Mouse (Mus musculus) heart, embryonic 13.5 days (tissue): ENCODE results near the gene Itpk1. TPM values are rescaled to one million over a fixed set of nuclear protein-coding genes. Genes with fewer than 3 reads are reported as not detected.

Experiments
- ATAC-seq: fragments of 200-750 bp; cut with Nextera tagmentation; 2 replicates; pipeline ENCODE4 v1.8.0; 2017; ENCODE audit warnings: moderate TSS enrichment; ENCODE audit not compliant: insufficient number of reproducible peaks, low FRiP score, low TSS enrichment; ENCODE audit errors: extremely low read depth
- H3K27ac ChIP-seq: fragments of 300-500 bp; sonication (generic); replicated peaks from 2 replicates; pipeline ENCODE4 v1.5.1; 2015; ENCODE audit warnings: moderate library complexity, mild to moderate bottlenecking, inconsistent platforms
- H3K27me3 ChIP-seq: fragments of 300-500 bp; sonication (generic); replicated peaks from 2 replicates; pipeline ENCODE4 v1.6.1; 2015; ENCODE audit warnings: mild to moderate bottlenecking, inconsistent platforms
- H3K36me3 ChIP-seq: fragments of 300-500 bp; sonication (generic); 2 replicates; pipeline ENCODE4 v1.6.1; 2015; ENCODE audit warnings: mild to moderate bottlenecking, inconsistent platforms
- H3K4me1 ChIP-seq: fragments of 300-500 bp; sonication (generic); 2 replicates; pipeline ENCODE4 v1.6.1; 2015; ENCODE audit warnings: inconsistent platforms
- H3K4me2 ChIP-seq: fragments of 300-500 bp; sonication (generic); 2 replicates; pipeline ENCODE4 v1.6.1; 2015; ENCODE audit warnings: inconsistent platforms, mild to moderate bottlenecking, moderate library complexity
- H3K4me3 ChIP-seq: fragments of 300-500 bp; sonication (generic); 2 replicates; pipeline ENCODE4 v1.5.1; 2015; ENCODE audit warnings: moderate library complexity, mild to moderate bottlenecking, inconsistent platforms
- H3K9ac ChIP-seq: fragments of 300-500 bp; sonication (generic); 2 replicates; pipeline ENCODE4 v1.6.1; 2015; ENCODE audit warnings: inconsistent platforms, mild to moderate bottlenecking, moderate library complexity
- H3K9me3 ChIP-seq: fragments of 300-500 bp; sonication (generic); 2 replicates; pipeline ENCODE4 v1.6.1; 2016; ENCODE audit warnings: inconsistent platforms
- WGBS: fragments of 180-500 bp; shearing (Covaris S2); methylation state at CpG from one replicate; pipeline ENCODE4 v1.1.7; 2015; ENCODE audit warnings: mixed read lengths; 5-methylcytosine and 5-hydroxymethylcytosine counted together
- polyA plus RNA-seq: library from polyadenylated mRNA; unstranded; fragments of >200 nt; fragmentation: Nextera tagmentation; extraction: Ambion mirVana; gene quantifications from 2 replicates; pipeline ENCODE4 v1.2.1, GENCODE M21; 2015

Itpk1 gene
- polyA plus RNA-seq, 1 experiment from 2014 or later, result 4.3 TPM

DNA sequence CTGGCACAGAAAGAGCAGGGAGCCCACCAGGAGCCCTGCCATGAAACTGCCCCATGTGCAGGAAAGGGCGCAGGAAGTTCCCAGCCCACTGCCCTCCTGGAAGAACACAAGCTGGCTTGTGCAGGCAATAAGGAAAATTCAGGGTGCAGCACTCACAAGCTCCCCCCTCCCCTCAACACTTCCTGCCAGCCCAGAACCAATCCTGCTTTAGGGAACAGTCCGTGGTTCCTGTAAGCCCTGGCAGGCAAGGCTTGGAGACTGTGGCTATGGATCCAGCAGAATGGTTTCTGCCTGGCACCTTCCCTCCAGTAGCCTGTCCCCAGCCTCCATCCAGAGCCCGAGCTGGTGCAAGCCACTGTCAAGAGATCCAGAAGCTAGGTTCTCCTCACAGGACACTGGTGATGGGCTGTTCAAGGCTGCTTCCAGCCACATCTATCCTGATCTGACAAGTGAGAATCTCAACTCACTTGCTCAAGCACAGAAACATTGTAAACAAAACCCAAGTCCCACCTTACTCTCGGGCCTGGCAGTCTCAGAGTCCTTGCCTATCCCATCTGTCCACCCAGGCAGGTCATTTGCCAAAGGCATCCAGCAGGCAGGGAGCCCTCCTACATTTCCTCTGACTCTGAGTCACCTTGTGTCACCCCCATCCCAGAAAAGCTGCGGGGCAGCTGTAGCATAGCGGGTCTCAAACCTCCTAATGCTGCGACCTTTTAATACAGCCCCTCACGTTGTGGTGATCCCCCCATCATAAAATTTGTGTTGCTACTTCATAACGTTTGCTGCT, 102.3 kb downstream of the Itpk1 start:
- ATAC-seq, result no peak
- H3K27ac ChIP-seq, result no peak overlapping the region
- no peak overlapping the region for H3K4me2 ChIP-seq
- no peaks in the 10 kb centered on the region for H3K27me3 ChIP-seq
- WGBS, result 76% methylated on average over 9 of the region's 9 CpGs
- H3K4me1 ChIP-seq, result peaks cover 39% of the 10 kb centered on the region
- H3K4me3 ChIP-seq, result no peak overlapping the region
- H3K36me3 ChIP-seq, result peaks cover 3% of the 10 kb centered on the region
- H3K9ac ChIP-seq, result no peak overlapping the region; the same call in 1 of the 2 replicates
- peaks cover 6% of the 10 kb centered on the region; the same call in 1 of the 2 replicates for H3K9me3 ChIP-seq

DNA sequence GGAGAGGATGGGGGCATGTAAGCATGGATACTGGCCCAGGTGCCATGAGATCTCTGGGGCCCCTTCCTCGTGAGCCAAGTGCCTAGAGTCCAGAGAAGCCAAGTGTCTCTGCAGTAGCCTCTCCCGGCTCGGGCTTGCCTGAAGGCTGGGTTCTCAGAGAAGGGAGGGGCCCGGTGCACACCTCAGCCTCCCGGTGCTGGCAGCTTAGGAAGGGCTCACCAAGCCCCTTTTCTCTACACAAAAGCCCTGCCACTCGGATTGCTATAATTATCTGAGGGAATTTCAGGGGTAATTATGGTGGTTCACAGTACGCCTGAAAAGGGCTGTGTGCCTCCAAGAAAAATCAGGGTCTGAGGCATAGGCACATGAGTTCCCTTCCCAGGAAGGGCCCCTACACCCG, 102.9 kb downstream of the Itpk1 start:
- ATAC-seq, result no peak
- Histone ChIP-seq H3K9me3 (peaks cover 6% of the 10 kb centered on the region; the same call in 1 of the 2 replicates), H3K27me3 (no peaks in the 10 kb centered on the region), H3K27ac (no peak overlapping the region), H3K4me2 (no peak overlapping the region), H3K4me1 (peaks cover 40% of the 10 kb centered on the region), H3K4me3 (no peak overlapping the region), H3K36me3 (peaks cover 3% of the 10 kb centered on the region), H3K9ac (no peak overlapping the region; the same call in 1 of the 2 replicates)
- 46% methylated on average over 8 of the region's 8 CpGs for WGBS

GRCm38 (mm10) chr12:102600345-102600744, 104.4 kb downstream of the Itpk1 start:
- Histone ChIP-seq H3K4me1 (peaks cover 49% of the 10 kb centered on the region), H3K27me3 (no peaks in the 10 kb centered on the region), H3K4me3 (no peak overlapping the region), H3K9ac (no peak overlapping the region), H3K4me2 (no peak overlapping the region), H3K36me3 (peaks cover 3% of the 10 kb centered on the region), H3K27ac (no peak overlapping the region), H3K9me3 (peaks cover 6% of the 10 kb centered on the region; the same call in 1 of the 2 replicates)
- WGBS, result 77% methylated on average over 6 of the region's 6 CpGs
- ATAC-seq, result no peak

DNA sequence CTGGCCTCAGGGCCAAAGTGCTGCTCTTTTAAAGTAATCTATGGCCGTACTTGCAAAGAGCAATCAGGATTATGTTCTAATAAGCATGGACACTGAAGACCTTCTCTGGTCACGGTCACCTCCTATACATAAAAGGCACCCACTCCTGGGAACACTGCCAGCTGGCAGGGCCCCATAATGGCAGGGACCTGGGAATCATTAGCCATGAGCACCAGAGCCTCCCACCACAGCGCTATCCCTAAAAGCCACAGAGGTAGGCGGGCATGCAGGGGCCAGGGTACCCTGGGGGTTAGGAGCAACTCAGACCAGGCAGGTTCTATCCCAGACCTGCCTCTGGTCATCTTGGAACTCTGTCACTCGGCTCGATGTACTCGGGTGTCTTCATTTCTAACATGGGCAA, 104.9 kb downstream of the Itpk1 start:
- Histone ChIP-seq H3K4me1 (peaks cover 49% of the 10 kb centered on the region), H3K4me2 (no peak overlapping the region), H3K4me3 (no peak overlapping the region), H3K9ac (no peak overlapping the region), H3K27ac (no peak overlapping the region; the same call in 1 of the 2 replicates), H3K36me3 (peaks cover 2% of the 10 kb centered on the region), H3K27me3 (no peaks in the 10 kb centered on the region), H3K9me3 (peaks cover 6% of the 10 kb centered on the region; the same call in 1 of the 2 replicates)
- WGBS, result 70% methylated on average over 7 of the region's 7 CpGs
- no peak for ATAC-seq

DNA sequence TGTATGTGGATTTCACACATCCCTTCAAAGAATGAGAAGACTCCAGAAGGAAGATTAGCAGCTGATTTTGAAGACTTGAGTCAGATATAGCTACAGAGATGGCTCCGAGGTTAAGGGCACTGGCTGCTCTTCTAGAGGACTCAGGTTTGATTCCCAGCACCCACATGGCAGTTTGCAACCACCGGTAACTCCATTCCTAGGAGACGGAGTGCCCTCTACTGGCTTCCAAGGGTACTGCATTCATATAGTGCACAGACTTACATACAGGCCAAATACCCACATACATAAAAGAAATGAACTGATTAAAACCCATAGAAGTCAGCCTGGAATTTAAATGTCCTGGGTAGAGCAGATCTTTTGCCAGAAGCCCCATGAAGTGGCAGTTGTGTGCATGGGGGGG, 106.2 kb downstream of the Itpk1 start:
- H3K9me3 ChIP-seq, result peaks cover 6% of the 10 kb centered on the region; the same call in 1 of the 2 replicates
- no peak overlapping the region for H3K27ac ChIP-seq
- no peak for ATAC-seq
- peaks cover 62% of the 10 kb centered on the region for H3K4me1 ChIP-seq
- H3K27me3 ChIP-seq, result no peaks in the 10 kb centered on the region
- no peaks in the 10 kb centered on the region for H3K36me3 ChIP-seq
- H3K4me3 ChIP-seq, result no peak overlapping the region
- H3K4me2 ChIP-seq, result no peak overlapping the region
- H3K9ac ChIP-seq, result no peak overlapping the region
- WGBS, result 91% methylated on average over 3 of the region's 3 CpGs

DNA sequence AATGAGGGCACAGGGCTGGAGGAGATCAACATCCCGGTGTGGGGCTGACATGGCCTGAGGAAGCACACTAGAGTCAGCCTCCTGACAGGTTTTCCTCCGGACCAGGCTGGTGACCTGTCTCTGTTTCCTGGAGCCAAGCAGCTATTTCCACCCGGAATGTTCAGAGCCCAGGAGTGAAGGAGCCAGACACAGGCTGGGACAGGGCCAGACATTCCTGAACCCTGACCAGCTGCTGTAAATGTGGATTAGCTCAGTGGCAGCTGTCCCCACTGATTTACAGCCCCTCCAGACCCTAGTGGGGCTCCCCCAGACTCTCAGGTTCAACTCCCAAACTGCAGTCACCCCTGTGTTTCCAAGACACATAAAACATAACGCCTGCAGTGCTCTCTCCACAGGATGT, 107.3 kb downstream of the Itpk1 start:
- Histone ChIP-seq H3K4me1 (peaks cover 69% of the 10 kb centered on the region), H3K36me3 (no peaks in the 10 kb centered on the region), H3K4me2 (no peak overlapping the region), H3K4me3 (no peak overlapping the region), H3K27ac (peak overlapping the region; percentile 81), H3K27me3 (no peaks in the 10 kb centered on the region), H3K9ac (no peak overlapping the region), H3K9me3 (peaks cover 6% of the 10 kb centered on the region; the same call in 1 of the 2 replicates)
- peak; percentile 26; the same call in 1 of the 2 replicates for ATAC-seq
- WGBS, result 23% methylated on average over 4 of the region's 4 CpGs

DNA sequence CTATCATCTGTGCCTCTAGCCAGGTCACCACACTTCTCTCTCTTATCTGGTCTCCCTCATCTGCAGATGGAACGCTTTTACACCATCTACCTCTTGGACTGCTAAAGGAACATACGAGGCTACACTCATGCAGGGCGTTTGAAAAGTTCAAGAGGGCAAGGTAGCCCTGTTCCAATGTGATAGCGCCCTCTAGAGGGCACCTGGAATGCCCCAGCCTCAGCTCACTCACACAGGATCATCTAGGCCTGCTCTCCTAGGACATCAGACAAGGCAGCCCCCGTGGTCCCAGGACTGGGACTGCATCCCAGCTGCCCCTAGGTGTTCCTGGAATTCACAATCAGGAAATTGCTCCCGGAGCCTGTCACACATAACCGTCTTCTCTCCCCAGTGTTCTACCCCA, 108.3 kb downstream of the Itpk1 start:
- H3K9ac ChIP-seq, result no peak overlapping the region
- no peak overlapping the region for H3K4me2 ChIP-seq
- no peak overlapping the region for H3K27ac ChIP-seq
- peaks cover 6% of the 10 kb centered on the region; the same call in 1 of the 2 replicates for H3K9me3 ChIP-seq
- H3K4me3 ChIP-seq, result no peak overlapping the region
- 65% methylated on average over 7 of the region's 7 CpGs for WGBS
- no peaks in the 10 kb centered on the region for H3K27me3 ChIP-seq
- peaks cover 59% of the 10 kb centered on the region for H3K4me1 ChIP-seq
- H3K36me3 ChIP-seq, result no peaks in the 10 kb centered on the region
- no peak for ATAC-seq

GRCm38 (mm10) chr12:102594627-102595026, 110.1 kb downstream of the Itpk1 start:
- Histone ChIP-seq H3K9me3 (peaks cover 6% of the 10 kb centered on the region; the same call in 1 of the 2 replicates), H3K4me2 (no peak overlapping the region), H3K27ac (peak overlapping the region; percentile 70), H3K4me3 (no peak overlapping the region), H3K4me1 (peaks cover 49% of the 10 kb centered on the region), H3K9ac (no peak overlapping the region), H3K36me3 (no peaks in the 10 kb centered on the region), H3K27me3 (no peaks in the 10 kb centered on the region)
- ATAC-seq, result no peak
- 81% methylated on average over 9 of the region's 9 CpGs for WGBS

- H3K27me3 ChIP-seq, result no peaks in the 10 kb centered on the region
- H3K9me3 ChIP-seq, result peaks cover 6% of the 10 kb centered on the region; the same call in 1 of the 2 replicates
- peak overlapping the region; percentile 70 for H3K27ac ChIP-seq
- H3K36me3 ChIP-seq, result no peaks in the 10 kb centered on the region
- WGBS, result 21% methylated on average over 9 of the region's 9 CpGs
- no peak overlapping the region for H3K4me3 ChIP-seq
- H3K9ac ChIP-seq, result 0 out of 2 replicates have a peak overlapping the region, but pooled peaks have one; percentile 7
- H3K4me1 ChIP-seq, result peaks cover 43% of the 10 kb centered on the region
- ATAC-seq, result peak; percentile 27; the same call in 1 of the 2 replicates
- H3K4me2 ChIP-seq, result peak overlapping the region; percentile 20
Measured at GRCm38 (mm10) chr12:102593699-102594098, 111.0 kb downstream of the Itpk1 start.

DNA sequence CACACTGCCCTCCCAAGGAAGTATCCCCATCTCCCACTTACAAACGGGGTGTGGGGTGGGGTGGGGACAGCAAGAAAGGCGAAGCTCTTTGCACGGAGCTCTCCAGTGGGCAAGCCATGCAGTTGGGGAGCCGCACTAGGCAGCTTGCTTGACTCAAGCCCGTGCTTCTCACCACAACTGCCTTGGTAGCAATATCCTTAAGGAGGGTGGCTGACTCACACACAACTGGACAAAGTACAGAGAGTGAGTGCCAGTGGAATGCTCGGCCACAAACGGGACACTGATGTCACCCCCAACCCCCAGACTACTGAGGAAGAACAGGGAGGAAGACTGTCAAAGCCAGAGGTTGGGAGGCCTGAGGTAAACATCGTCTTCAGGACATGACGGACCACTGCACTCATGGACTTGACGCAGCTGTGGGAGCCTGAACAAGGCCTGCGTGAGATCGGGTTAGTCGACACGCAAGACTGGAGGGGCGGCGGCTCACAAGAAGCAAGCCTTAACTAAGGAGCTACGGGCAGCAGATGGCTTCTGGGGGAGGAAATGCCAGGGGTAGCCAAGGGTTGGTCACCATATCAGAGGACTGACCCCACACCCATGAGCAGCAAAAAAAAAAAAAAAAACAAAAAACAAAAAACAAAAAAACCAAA, 113.9 kb downstream of the Itpk1 start:
- no peak for ATAC-seq

GRCm38 (mm10) chr12:102587106-102587505, 117.6 kb downstream of the Itpk1 start:
- 81% methylated on average over 8 of the region's 8 CpGs for WGBS
- no peak for ATAC-seq
- H3K4me1 ChIP-seq, result peaks cover 15% of the 10 kb centered on the region; the same call in 1 of the 2 replicates
- no peaks in the 10 kb centered on the region for H3K36me3 ChIP-seq
- no peak overlapping the region for H3K9ac ChIP-seq
- H3K9me3 ChIP-seq, result no peaks in the 10 kb centered on the region
- H3K4me3 ChIP-seq, result no peak overlapping the region
- H3K4me2 ChIP-seq, result no peak overlapping the region
- H3K27me3 ChIP-seq, result no peaks in the 10 kb centered on the region; the same call in 1 of the 2 replicates
- H3K27ac ChIP-seq, result no peak overlapping the region

More for the DNA sequence above, 113.9 kb downstream of the Itpk1 start:
- Histone ChIP-seq H3K9me3 (no peaks in the 10 kb centered on the region), H3K36me3 (no peaks in the 10 kb centered on the region), H3K4me3 (no peak overlapping the region), H3K27me3 (no peaks in the 10 kb centered on the region; the same call in 1 of the 2 replicates), H3K4me2 (no peak overlapping the region), H3K9ac (no peak overlapping the region), H3K27ac (no peak overlapping the region), H3K4me1 (peaks cover 29% of the 10 kb centered on the region)
- WGBS, result 82% methylated on average over 17 of the region's 17 CpGs
